Mouse (Mus musculus) ovary, postnatal 10 days (tissue): ENCODE measurements at regions not wholly inside any gene's neighbourhood (a gene's known extent, or its start where the extent isn't known, plus 50 kb on each side); places are given as distances from the start of the nearest gene placed in this dataset.

Experiments used
- DNase-seq: peaks from one replicate; pipeline ENCODE4 v3.0.0; 2022; ENCODE audit warnings: low spot score

DNA sequence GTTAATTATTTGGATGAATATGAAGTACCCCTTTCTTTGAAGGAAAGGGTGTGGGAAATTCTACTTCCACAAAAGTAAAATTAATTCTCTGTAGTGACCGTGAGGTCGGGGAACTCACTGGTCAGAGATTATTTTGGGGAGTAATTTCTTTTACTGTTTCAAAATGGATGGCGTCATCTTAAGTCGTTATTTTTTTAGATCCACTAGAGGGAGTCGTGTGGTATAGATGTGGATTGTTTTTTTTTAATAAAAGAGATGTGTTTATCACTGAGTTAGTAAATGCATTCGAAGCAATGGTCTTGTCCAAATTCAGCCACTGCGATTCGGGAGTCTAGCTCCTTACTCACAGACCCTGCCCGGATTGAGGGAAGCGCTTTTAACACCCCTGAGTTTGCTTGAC, 100.8 kb upstream of the Lsm14a start:
- no peak for DNase-seq

GRCm38 (mm10) chr7:34484908-34485598, 91.9 kb upstream of the Lsm14a start:
- no peak for DNase-seq

GRCm38 (mm10) chr7:34483368-34483767, 90.3 kb upstream of the Lsm14a start:
- DNase-seq: no peak

DNA sequence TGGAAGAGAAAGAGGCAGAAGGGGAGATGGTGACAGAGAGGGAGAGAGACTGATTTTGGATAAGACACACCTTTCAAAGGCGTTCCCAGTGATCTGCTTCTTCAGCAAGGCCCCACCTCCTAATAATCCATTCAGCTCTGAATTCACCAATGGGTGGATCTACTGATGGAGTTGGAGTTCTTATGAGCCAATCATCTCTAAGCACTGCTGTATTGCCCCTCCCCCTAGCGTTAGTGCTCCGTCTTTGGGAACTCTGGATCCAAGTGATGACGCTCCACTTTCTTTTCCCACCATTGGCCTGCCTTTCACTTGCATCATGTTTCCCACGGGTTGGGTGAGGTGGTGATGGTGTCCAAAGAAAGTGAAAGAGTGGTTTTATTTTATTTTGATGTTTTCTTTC, 87.7 kb upstream of the Lsm14a start:
- no peak for DNase-seq

DNA sequence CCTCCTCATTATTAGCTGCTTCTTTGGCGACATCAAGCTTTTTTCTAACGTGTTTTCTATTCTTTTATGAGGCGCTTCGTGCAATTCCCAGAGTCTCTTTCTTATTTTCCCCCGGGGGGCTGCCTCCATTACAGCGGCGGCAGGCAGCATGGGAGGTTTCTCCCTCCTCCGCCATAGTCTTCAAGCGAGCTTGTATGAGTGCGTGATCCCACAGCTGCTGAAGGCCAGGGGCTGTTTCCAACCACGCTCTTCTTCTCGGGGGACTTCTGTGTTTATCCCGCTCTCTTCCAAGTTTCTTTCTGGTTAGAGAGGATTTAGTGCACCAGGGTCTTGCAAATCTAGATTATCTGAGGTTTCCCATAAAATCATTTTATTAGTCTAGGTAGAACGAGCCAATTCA, 77.9 kb upstream of the Lsm14a start:
- no peak for DNase-seq

DNA sequence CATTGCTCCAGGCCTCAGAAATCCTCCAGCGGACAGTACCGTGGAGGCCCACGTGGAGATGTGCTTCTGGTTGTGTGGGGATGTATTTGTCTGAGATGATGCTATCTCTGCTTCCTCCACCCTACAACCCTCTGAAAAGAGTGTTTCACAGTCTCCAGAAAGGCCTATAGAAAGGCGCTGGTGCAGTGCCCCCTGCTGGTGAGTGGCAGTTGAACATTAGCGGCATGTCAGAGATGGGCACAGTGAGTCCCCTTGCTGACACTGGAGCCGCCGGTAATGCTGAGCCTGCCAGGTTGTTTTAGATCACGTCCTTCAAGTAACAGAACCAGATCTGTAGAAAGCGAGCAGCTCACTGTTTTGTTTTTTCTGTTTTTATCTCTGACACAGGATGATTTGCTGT, 69.0 kb upstream of the Lsm14a start:
- DNase-seq: no peak

DNA sequence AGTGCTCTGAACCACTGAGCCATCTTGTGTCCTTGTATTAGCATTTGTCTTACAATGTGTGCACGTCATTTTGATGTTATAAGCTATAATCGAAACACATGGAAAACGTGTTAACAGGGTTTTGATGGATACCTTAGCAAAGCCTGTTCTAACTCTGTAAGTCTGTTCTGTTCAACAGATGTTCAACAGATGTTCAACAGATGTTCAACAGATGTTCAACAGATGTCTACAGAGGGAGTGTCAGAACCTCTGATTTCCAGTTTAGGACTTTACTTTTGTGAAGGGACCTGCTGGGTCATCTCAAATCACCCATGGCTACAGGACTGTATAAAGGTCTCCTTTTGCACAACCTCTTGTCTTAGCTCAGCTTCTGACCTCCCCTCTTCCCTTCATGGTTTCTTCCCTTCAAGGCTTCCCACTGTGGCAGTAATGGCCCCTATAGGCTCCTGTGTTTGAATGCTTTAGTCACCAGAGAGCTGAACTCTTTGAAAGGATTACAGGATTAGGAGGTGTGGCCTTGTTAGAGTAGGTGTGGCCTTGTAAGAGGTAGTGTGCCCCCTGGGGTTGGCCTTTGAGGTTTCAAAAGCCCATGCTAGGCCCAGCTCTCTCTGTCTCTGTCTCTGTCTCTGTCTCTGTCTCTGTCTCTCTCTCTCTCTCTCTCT, 66.8 kb upstream of the Lsm14a start:
- no peak for DNase-seq

DNA sequence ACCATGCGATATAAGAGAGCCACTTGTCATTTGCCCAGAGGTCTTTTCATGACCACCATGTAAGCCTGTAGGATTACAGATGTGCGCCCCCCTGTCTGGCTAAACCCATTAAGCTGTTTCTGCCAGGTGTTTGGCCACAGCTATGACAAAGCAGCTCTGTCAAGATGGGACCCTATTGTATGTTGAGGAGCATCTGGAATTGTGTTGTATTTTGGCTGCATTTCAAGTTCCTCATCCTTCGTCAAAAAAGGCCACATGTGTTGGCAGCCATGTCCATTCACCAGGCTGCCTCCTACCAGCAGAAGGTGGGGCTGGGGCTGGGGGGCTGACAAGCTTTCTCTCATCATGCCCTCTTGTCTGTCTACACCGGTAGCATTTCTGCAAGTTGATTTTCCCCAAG, 65.7 kb upstream of the Lsm14a start:
- no peak for DNase-seq

- no peak for DNase-seq
Measured at GRCm38 (mm10) chr7:34448364-34448763, 55.2 kb upstream of the Lsm14a start.

GRCm38 (mm10) chr7:34444263-34444662, 51.1 kb upstream of the Lsm14a start:
- no peak for DNase-seq
